ENCODE assay signal across 8 mouse cellular contexts in genomic region chr2:75660255-75660948, GRCm38 (mm10). TPM values are rescaled to one million over a fixed set of nuclear protein-coding genes. Genes with fewer than 3 reads are reported as not detected.
DNase-seq lines count a peak whose midpoint lies in the region; ATAC-seq lines count a peak whose summit lies in the region.

No protein-coding gene starts in this region.

- H3K27me3 ChIP-seq in heart, embryonic 15.5 days = no peaks in the 10 kb centered on the region
- no peaks in the 10 kb centered on the region for H3K27me3 ChIP-seq in hindbrain, embryonic 11.5 days (ENCODE audit: control insufficient read depth, insufficient read depth, low read length)
- no peaks in the 10 kb centered on the region for H3K27me3 ChIP-seq in midbrain, embryonic 12.5 days

- intact Hi-C loops in heart, postnatal 25 days (cut with DNase I) = loop anchor here (2.0 kb wide), 1 partner anchor 18 kb away; no protein-coding TSS in a partner anchor

- peaks cover 19% of the 10 kb centered on the region for H3K4me1 ChIP-seq in heart, embryonic 15.5 days (replicated peaks)
- peaks cover 3% of the 10 kb centered on the region; the same call in 1 of the 2 replicates for H3K4me1 ChIP-seq in hindbrain, embryonic 11.5 days (replicated peaks; ENCODE audit: control insufficient read depth, insufficient read depth, low read length)
- H3K4me1 ChIP-seq in midbrain, embryonic 12.5 days = peaks cover 23% of the 10 kb centered on the region

- 2% methylated on average over 15 of the region's 15 CpGs for WGBS in heart, embryonic 15.5 days
- 3% methylated on average over 15 of the region's 15 CpGs for WGBS in hindbrain, embryonic 11.5 days
- 4% methylated on average over 15 of the region's 15 CpGs for WGBS in midbrain, embryonic 12.5 days

- H3K9me3 ChIP-seq in heart, embryonic 15.5 days (replicated peaks) = no peaks in the 10 kb centered on the region
- H3K9me3 ChIP-seq in hindbrain, embryonic 11.5 days (ENCODE audit: control insufficient read depth, low read length) = no peaks in the 10 kb centered on the region
- no peaks in the 10 kb centered on the region for H3K9me3 ChIP-seq in midbrain, embryonic 12.5 days

- peaks cover 28% of the 10 kb centered on the region for H3K36me3 ChIP-seq in heart, embryonic 15.5 days
- peaks cover 15% of the 10 kb centered on the region for H3K36me3 ChIP-seq in hindbrain, embryonic 11.5 days (ENCODE audit: control insufficient read depth, insufficient read depth, low read length)
- peaks cover 29% of the 10 kb centered on the region for H3K36me3 ChIP-seq in midbrain, embryonic 12.5 days

- peak overlapping the region; percentile 98 for H3K27ac ChIP-seq in heart, embryonic 15.5 days
- no peak overlapping the region for H3K27ac ChIP-seq in hindbrain, embryonic 11.5 days (ENCODE audit: low read depth, low read length)
- peak overlapping the region; percentile 98; the same call in 1 of the 2 replicates for H3K27ac ChIP-seq in midbrain, embryonic 12.5 days (replicated peaks)

- H3K4me3 ChIP-seq in heart, embryonic 15.5 days = peak overlapping the region; percentile 95
- peak overlapping the region; percentile 95 for H3K4me3 ChIP-seq in hindbrain, embryonic 11.5 days (ENCODE audit: low read depth, low read length)
- peak overlapping the region; percentile 93 for H3K4me3 ChIP-seq in midbrain, embryonic 12.5 days

- no peak for DNase-seq in heart, postnatal 25 days (ENCODE audit: low spot score)
- DNase-seq in MN1 (ENCODE audit: low spot score) = peak; percentile 23
- no peak for DNase-seq in hindbrain, embryonic 11.5 days (ENCODE audit: low spot score)
- DNase-seq in frontal cortex, postnatal 10 days (ENCODE audit: low spot score in 2 of 2) = no peak
- no peak for DNase-seq in adrenal gland, adult 8-10 months

- peak overlapping the region; percentile 99 for H3K9ac ChIP-seq in heart, embryonic 15.5 days
- peak overlapping the region; percentile 99 for H3K9ac ChIP-seq in hindbrain, embryonic 11.5 days (ENCODE audit: low read depth, low read length)
- peak overlapping the region; percentile 98 for H3K9ac ChIP-seq in midbrain, embryonic 12.5 days (replicated peaks)

- ATAC-seq in heart, embryonic 15.5 days (replicated peaks; ENCODE audit: insufficient number of reproducible peaks, insufficient read depth, low FRiP score, low read depth) = no peak
- ATAC-seq in hindbrain, embryonic 11.5 days (ENCODE audit: low FRiP score) = no peak
- ATAC-seq in midbrain, embryonic 12.5 days (ENCODE audit: low FRiP score, low read depth) = no peak
- ATAC-seq in cerebellum, adult (ENCODE audit: insufficient number of reproducible peaks, low FRiP score, low TSS enrichment) = no peak

- H3K4me2 ChIP-seq in heart, embryonic 15.5 days = peak overlapping the region; percentile 72
- peak overlapping the region; percentile 65 for H3K4me2 ChIP-seq in hindbrain, embryonic 11.5 days (replicated peaks; ENCODE audit: low read depth, low read length)
- H3K4me2 ChIP-seq in midbrain, embryonic 12.5 days (replicated peaks) = peak overlapping the region; percentile 78

RNA-seq across cellular contexts. Expression of gene Hnrnpa3, which starts 1.3 kb away (rescaled TPM):
- 170 and 171 TPM in 2 replicates for polyA plus RNA-seq in heart, embryonic 15.5 days (2015; fragmentation: Nextera tagmentation; extraction: Ambion mirVana)
- 100 to 1,000 TPM; 159 to 193 TPM for total RNA-seq in heart, postnatal 25 days (2021)
- 304 and 320 TPM in 2 replicates for polyA plus RNA-seq in hindbrain, embryonic 11.5 days (2014; fragmentation: Nextera tagmentation; extraction: Ambion mirVana)
- polyA plus RNA-seq in midbrain, embryonic 12.5 days (2016; fragmentation: Nextera tagmentation; extraction: Ambion mirVana) = 345 and 374 TPM in 2 replicates
- 100 to 1,000 TPM; 269 to 378 (median 343) TPM for total RNA-seq in adrenal gland, adult 8-10 months (2022)

RNA-seq across cellular contexts. Expression of gene Nfe2l2, which starts 44.0 kb away (rescaled TPM):
- 49.4 and 52.0 TPM in 2 replicates for polyA plus RNA-seq in heart, embryonic 15.5 days (2015; fragmentation: Nextera tagmentation; extraction: Ambion mirVana)
- 10 to 100 TPM; 56.8 to 72.0 TPM for total RNA-seq in heart, postnatal 25 days (2021)
- polyA plus RNA-seq in hindbrain, embryonic 11.5 days (2014; fragmentation: Nextera tagmentation; extraction: Ambion mirVana) = 28.4 and 28.5 TPM in 2 replicates
- polyA plus RNA-seq in midbrain, embryonic 12.5 days (2016; fragmentation: Nextera tagmentation; extraction: Ambion mirVana) = 17.6 and 20.3 TPM in 2 replicates
- total RNA-seq in adrenal gland, adult 8-10 months (2022) = 100 to 1,000 TPM in 3 of 4 experiments, 10 to 100 TPM in 1; 93.7 to 115 (median 107) TPM
